Mouse (Mus musculus) lung, postnatal 25 days (tissue): ENCODE results near the gene S1pr1.

ENCODE experiments used
- DNase-seq: peaks from one replicate; pipeline ENCODE4 v3.0.0; 2022; ENCODE audit warnings: low spot score

S1pr1 gene

GRCm38 (mm10) chr3:115714671-115715651 is at the start of gene S1pr1:
S1pr1 (minus strand) TSS chr3:115715072.
- peak; percentile 87 for DNase-seq

GRCm38 (mm10) chr3:115763292-115763691 is 48.4 kb upstream of the S1pr1 start:
- peak; percentile 33 for DNase-seq

GRCm38 (mm10) chr3:115762841-115763240 is 48.0 kb upstream of the S1pr1 start:
- DNase-seq = no peak

GRCm38 (mm10) chr3:115759659-115760058 is 44.8 kb upstream of the S1pr1 start:
- no peak for DNase-seq

GRCm38 (mm10) chr3:115758455-115758912 is 43.6 kb upstream of the S1pr1 start:
- DNase-seq = peak; percentile 25

- no peak for DNase-seq
Measured at GRCm38 (mm10) chr3:115754466-115754865, 39.6 kb upstream of the S1pr1 start.

GRCm38 (mm10) chr3:115750369-115750768 is 35.5 kb upstream of the S1pr1 start:
- DNase-seq = no peak

GRCm38 (mm10) chr3:115748289-115748989 is 33.6 kb upstream of the S1pr1 start:
- no peak for DNase-seq

GRCm38 (mm10) chr3:115746511-115746910 is 31.6 kb upstream of the S1pr1 start:
- DNase-seq = no peak

GRCm38 (mm10) chr3:115745088-115745487 is 30.2 kb upstream of the S1pr1 start:
- DNase-seq = no peak

GRCm38 (mm10) chr3:115738524-115738923 is 23.7 kb upstream of the S1pr1 start:
- no peak for DNase-seq

- DNase-seq = no peak
Measured at GRCm38 (mm10) chr3:115737785-115738318, 23.0 kb upstream of the S1pr1 start.

- no peak for DNase-seq
Measured at GRCm38 (mm10) chr3:115735540-115735939, 20.7 kb upstream of the S1pr1 start.

GRCm38 (mm10) chr3:115734841-115735240 is 20.0 kb upstream of the S1pr1 start:
- no peak for DNase-seq

GRCm38 (mm10) chr3:115730336-115730735 is 15.5 kb upstream of the S1pr1 start:
- no peak for DNase-seq

- peak; percentile 66 for DNase-seq
Measured at GRCm38 (mm10) chr3:115729187-115729586, 14.3 kb upstream of the S1pr1 start.

- DNase-seq = no peak
Measured at GRCm38 (mm10) chr3:115728211-115728610, 13.3 kb upstream of the S1pr1 start.

- DNase-seq = no peak
Measured at GRCm38 (mm10) chr3:115718886-115719285, 4.0 kb upstream of the S1pr1 start.

- DNase-seq = no peak
Measured at GRCm38 (mm10) chr3:115715900-115716515, 1.1 kb upstream of the S1pr1 start.

- DNase-seq = no peak
Measured at GRCm38 (mm10) chr3:115714049-115714435, 830 bp downstream of the S1pr1 start.

- no peak for DNase-seq
Measured at GRCm38 (mm10) chr3:115713417-115714048, 1.3 kb downstream of the S1pr1 start.

GRCm38 (mm10) chr3:115712808-115713200 is 2.1 kb downstream of the S1pr1 start:
- DNase-seq = peak; percentile 90
